Mouse (Mus musculus) hindbrain, embryonic 12.5 days (tissue): ENCODE data around the gene H2-M10.6. TPM values are rescaled to one million over a fixed set of nuclear protein-coding genes. Genes with fewer than 3 reads are reported as not detected.
A peak's percentile ranks its signal among the peaks of the same experiment; 100 is the strongest.
"Not testable (repeated sequence)": the region's sequence is repeated elsewhere in the genome, so short reads cannot be mapped to it uniquely, and the experiment has no call there.

Experiments used
- ATAC-seq: fragments of 200-750 bp; cut with Nextera tagmentation; 2 replicates; pipeline ENCODE4 v1.8.0; 2017; ENCODE audit warnings: moderate TSS enrichment; ENCODE audit not compliant: low FRiP score
- H3K27ac ChIP-seq: fragments of 300-500 bp; sonication (generic); 2 replicates; pipeline ENCODE4 v1.5.1; 2016; ENCODE audit warnings: mild to moderate bottlenecking
- H3K27me3 ChIP-seq: fragments of 300-500 bp; sonication (generic); 2 replicates; pipeline ENCODE4 v1.6.1; 2016; ENCODE audit warnings: mild to moderate bottlenecking
- H3K36me3 ChIP-seq: fragments of 300-500 bp; sonication (generic); 2 replicates; pipeline ENCODE4 v1.6.1; 2016; ENCODE audit warnings: mild to moderate bottlenecking
- H3K4me1 ChIP-seq: fragments of 300-500 bp; sonication (generic); 2 replicates; pipeline ENCODE4 v1.6.1; 2016
- H3K4me2 ChIP-seq: fragments of 300-500 bp; sonication (generic); replicated peaks from 2 replicates; pipeline ENCODE4 v1.6.1; 2016; ENCODE audit warnings: mild to moderate bottlenecking
- H3K4me3 ChIP-seq: fragments of 300-500 bp; sonication (generic); 2 replicates; pipeline ENCODE4 v1.5.1; 2016; ENCODE audit warnings: mild to moderate bottlenecking
- H3K9ac ChIP-seq: fragments of 300-500 bp; sonication (generic); 2 replicates; pipeline ENCODE4 v1.6.1; 2016; ENCODE audit warnings: mild to moderate bottlenecking, moderate library complexity
- H3K9me3 ChIP-seq: fragments of 300-500 bp; sonication (generic); replicated peaks from 2 replicates; pipeline ENCODE4 v1.6.1; 2016; ENCODE audit warnings: mild to moderate bottlenecking
- WGBS: fragments of 180-500 bp; shearing (Covaris S2); methylation state at CpG from one replicate; pipeline ENCODE4 v1.1.7; 2016; 5-methylcytosine and 5-hydroxymethylcytosine counted together
- polyA plus RNA-seq: library from polyadenylated mRNA; unstranded; fragments of >200 nt; fragmentation: Nextera tagmentation; extraction: Ambion mirVana; gene quantifications from 2 replicates; pipeline ENCODE4 v1.2.1, GENCODE M21; 2016

H2-M10.6 gene
- not detected in 2 replicates for polyA plus RNA-seq

GRCm38 (mm10) chr17:36811871-36812270 lies at the start of gene H2-M10.6:
Gene H2-M10.6, plus strand, starts transcription at chr17:36812171.
- H3K27me3 ChIP-seq: no peaks in the 10 kb centered on the region

GRCm38 (mm10) chr17:36763816-36764215 lies 48.2 kb upstream of the H2-M10.6 start:
- Histone ChIP-seq H3K36me3 (no peaks in the 10 kb centered on the region), H3K4me2 (no peak overlapping the region), H3K4me3 (no peak overlapping the region), H3K9ac (no peak overlapping the region), H3K27me3 (no peaks in the 10 kb centered on the region), H3K4me1 (no peaks in the 10 kb centered on the region), H3K27ac (no peak overlapping the region), H3K9me3 (no peaks in the 10 kb centered on the region)
- no peak for ATAC-seq
- 46% methylated on average over 2 of the region's 2 CpGs for WGBS

More at GRCm38 (mm10) chr17:36811871-36812270, at the start of gene H2-M10.6:
- no peak within 1 kb of the TSS for H3K4me3 ChIP-seq
- H3K4me2 ChIP-seq: no peak within 1 kb of the TSS
- no peaks in the 10 kb centered on the region for H3K36me3 ChIP-seq
- H3K9ac ChIP-seq: no peak within 1 kb of the TSS
- H3K4me1 ChIP-seq: no peaks in the 10 kb centered on the region
- ATAC-seq: no peak
- no peak within 1 kb of the TSS for H3K27ac ChIP-seq
- no peaks in the 10 kb centered on the region for H3K9me3 ChIP-seq

GRCm38 (mm10) chr17:36764244-36764643 lies 47.7 kb upstream of the H2-M10.6 start:
- not testable (repeated sequence) for ATAC-seq, H3K4me1 ChIP-seq
- WGBS: 28% methylated on average over 2 of the region's 2 CpGs

GRCm38 (mm10) chr17:36765403-36765802 lies 46.6 kb upstream of the H2-M10.6 start:
- ATAC-seq, H3K4me2 ChIP-seq, H3K4me1 ChIP-seq: not testable (repeated sequence)

More at GRCm38 (mm10) chr17:36764244-36764643, 47.7 kb upstream of the H2-M10.6 start:
- not testable (repeated sequence) for H3K9me3 ChIP-seq, H3K36me3 ChIP-seq, H3K9ac ChIP-seq, H3K27me3 ChIP-seq, H3K4me3 ChIP-seq, H3K4me2 ChIP-seq, H3K27ac ChIP-seq

GRCm38 (mm10) chr17:36772610-36773009 lies 39.4 kb upstream of the H2-M10.6 start, which contains the start of gene H2-M10.5:
Gene H2-M10.5, plus strand, starts transcription at chr17:36772910.
- not testable (repeated sequence) for H3K4me1 ChIP-seq, H3K27me3 ChIP-seq, H3K4me3 ChIP-seq, H3K36me3 ChIP-seq, H3K9ac ChIP-seq, H3K4me2 ChIP-seq, H3K27ac ChIP-seq, ATAC-seq, H3K9me3 ChIP-seq
- WGBS: 88% methylated on average over 2 of the region's 2 CpGs

More at GRCm38 (mm10) chr17:36765403-36765802, 46.6 kb upstream of the H2-M10.6 start:
- H3K36me3 ChIP-seq, H3K27me3 ChIP-seq, H3K9ac ChIP-seq, H3K9me3 ChIP-seq, H3K27ac ChIP-seq, H3K4me3 ChIP-seq: not testable (repeated sequence)
- 78% methylated on average over 2 of the region's 2 CpGs for WGBS

DNA sequence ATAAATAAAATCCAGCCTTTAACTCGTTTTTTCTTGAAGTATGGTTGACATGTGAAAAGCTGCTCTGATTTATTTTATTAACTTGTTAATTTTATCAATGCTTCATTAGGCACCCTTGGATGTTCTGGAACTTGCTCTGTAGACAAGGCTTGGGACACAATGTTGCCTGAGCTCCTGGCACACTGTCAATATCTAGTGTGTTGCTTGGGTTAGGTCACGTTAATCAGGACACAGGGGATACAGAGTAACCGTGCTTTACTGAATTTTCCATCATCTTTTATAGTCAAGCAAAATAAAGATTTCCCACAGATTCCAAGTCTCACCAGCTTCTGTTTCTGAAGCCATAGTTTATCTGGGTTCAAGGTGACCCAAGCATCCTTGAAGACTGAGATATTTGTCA lies 30.4 kb upstream of the H2-M10.6 start:
- no peaks in the 10 kb centered on the region for H3K9me3 ChIP-seq
- no peaks in the 10 kb centered on the region for H3K36me3 ChIP-seq
- H3K9ac ChIP-seq: no peak overlapping the region
- no peak overlapping the region for H3K4me2 ChIP-seq
- H3K27ac ChIP-seq: no peak overlapping the region
- 69% methylated on average over 3 of the region's 3 CpGs for WGBS
- H3K4me3 ChIP-seq: no peak overlapping the region
- H3K4me1 ChIP-seq: no peaks in the 10 kb centered on the region
- H3K27me3 ChIP-seq: no peaks in the 10 kb centered on the region
- ATAC-seq: no peak

- WGBS: 19% methylated on average over 1 of the region's 1 CpGs
- H3K4me1 ChIP-seq, ATAC-seq, H3K9me3 ChIP-seq, H3K27ac ChIP-seq, H3K4me3 ChIP-seq, H3K36me3 ChIP-seq, H3K27me3 ChIP-seq, H3K9ac ChIP-seq, H3K4me2 ChIP-seq: not testable (repeated sequence)
These were observed 25.5 kb upstream of the H2-M10.6 start for GRCm38 (mm10) chr17:36786483-36786886.

DNA sequence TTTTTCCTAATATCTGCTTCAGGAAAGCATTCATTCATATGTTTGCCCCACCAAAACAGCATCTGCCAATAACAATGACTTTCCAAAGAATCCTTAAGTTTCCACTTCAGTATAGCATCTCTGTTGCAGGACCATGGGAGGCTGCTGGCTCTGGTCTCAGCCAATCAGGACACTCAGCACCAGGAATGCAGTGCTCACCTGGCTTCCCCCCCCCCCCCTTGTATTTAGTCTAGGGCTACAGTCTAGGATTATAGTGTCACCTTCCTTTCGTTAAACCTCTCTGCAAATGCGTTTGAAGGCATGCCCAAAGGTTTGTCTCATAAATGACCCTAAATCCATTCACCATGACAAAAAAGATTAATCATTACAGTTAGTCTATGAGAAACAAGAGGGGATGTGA lies 23.6 kb upstream of the H2-M10.6 start:
- Histone ChIP-seq H3K4me1 (no peaks in the 10 kb centered on the region), H3K27ac (no peak overlapping the region), H3K27me3 (no peaks in the 10 kb centered on the region), H3K36me3 (no peaks in the 10 kb centered on the region), H3K9me3 (no peaks in the 10 kb centered on the region), H3K4me3 (no peak overlapping the region), H3K9ac (no peak overlapping the region), H3K4me2 (no peak overlapping the region)
- no peak for ATAC-seq
- WGBS: 78% methylated on average over 2 of the region's 2 CpGs

DNA sequence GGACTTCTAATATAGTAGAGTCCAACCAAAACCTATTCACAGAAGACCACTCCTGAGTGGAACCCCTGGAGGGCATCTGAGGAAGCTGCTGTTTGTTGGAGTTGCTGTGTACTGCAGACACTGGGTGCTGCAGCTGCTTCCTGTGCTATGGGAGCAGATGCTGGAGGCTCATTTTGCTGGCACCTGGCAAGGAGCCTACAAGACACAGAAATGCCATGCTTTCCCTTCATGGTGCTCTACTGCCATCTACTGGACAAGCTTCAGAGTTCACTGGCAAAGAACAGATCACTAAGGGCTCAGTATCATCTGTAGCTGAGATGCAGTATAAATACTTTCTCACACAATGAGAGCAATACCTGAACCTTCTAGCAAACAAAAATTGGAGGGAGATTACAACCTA lies 23.2 kb upstream of the H2-M10.6 start:
- peak; percentile 76 for ATAC-seq
- H3K4me3 ChIP-seq: not testable (repeated sequence)

DNA sequence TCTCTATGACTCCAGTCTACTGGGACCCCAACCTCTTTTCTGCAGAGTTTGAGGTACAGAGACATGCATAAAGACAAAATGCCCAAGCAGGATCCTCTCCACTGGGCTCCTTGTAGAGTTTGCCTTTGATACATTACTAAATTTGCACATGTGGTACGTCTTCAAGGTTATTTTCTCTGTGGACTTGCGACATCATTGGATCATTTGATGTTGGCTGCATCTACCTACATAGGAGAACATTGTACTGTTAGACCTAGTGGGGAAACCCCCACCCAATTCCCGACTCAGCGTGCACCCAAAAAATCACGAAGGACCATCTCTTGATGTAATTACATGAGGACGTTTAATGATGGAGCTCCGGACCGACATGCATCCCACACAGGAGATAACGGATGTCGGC lies 12.5 kb upstream of the H2-M10.6 start:
- no peaks in the 10 kb centered on the region for H3K36me3 ChIP-seq
- H3K9ac ChIP-seq: no peak overlapping the region
- no peaks in the 10 kb centered on the region for H3K9me3 ChIP-seq
- ATAC-seq: no peak
- H3K4me1 ChIP-seq: no peaks in the 10 kb centered on the region
- H3K27ac ChIP-seq: no peak overlapping the region
- no peaks in the 10 kb centered on the region for H3K27me3 ChIP-seq
- 87% methylated on average over 10 of the region's 10 CpGs for WGBS
- H3K4me3 ChIP-seq: no peak overlapping the region
- no peak overlapping the region for H3K4me2 ChIP-seq

More for the DNA sequence above, 23.2 kb upstream of the H2-M10.6 start:
- not testable (repeated sequence) for H3K27ac ChIP-seq, H3K27me3 ChIP-seq, H3K9ac ChIP-seq, H3K36me3 ChIP-seq, H3K9me3 ChIP-seq, H3K4me2 ChIP-seq, H3K4me1 ChIP-seq

- not testable (repeated sequence) for H3K4me3 ChIP-seq, H3K9me3 ChIP-seq, H3K36me3 ChIP-seq, H3K9ac ChIP-seq, ATAC-seq, H3K4me1 ChIP-seq, H3K4me2 ChIP-seq, H3K27ac ChIP-seq, H3K27me3 ChIP-seq
- 74% methylated on average over 4 of the region's 4 CpGs for WGBS
These were observed 12.0 kb upstream of the H2-M10.6 start for GRCm38 (mm10) chr17:36799921-36800462.

GRCm38 (mm10) chr17:36824005-36824404 lies 12.0 kb downstream of the H2-M10.6 start:
- H3K9ac ChIP-seq: no peak overlapping the region
- H3K4me3 ChIP-seq: no peak overlapping the region
- no peak overlapping the region for H3K4me2 ChIP-seq
- H3K4me1 ChIP-seq: no peaks in the 10 kb centered on the region
- H3K36me3 ChIP-seq: no peaks in the 10 kb centered on the region
- H3K27ac ChIP-seq: no peak overlapping the region
- H3K27me3 ChIP-seq: no peaks in the 10 kb centered on the region; the same call in 1 of the 2 replicates
- H3K9me3 ChIP-seq: no peaks in the 10 kb centered on the region
- ATAC-seq: no peak

GRCm38 (mm10) chr17:36825525-36825924 lies 13.6 kb downstream of the H2-M10.6 start:
- Histone ChIP-seq H3K4me1 (no peaks in the 10 kb centered on the region), H3K27me3 (no peaks in the 10 kb centered on the region; the same call in 1 of the 2 replicates), H3K9ac (no peak overlapping the region), H3K9me3 (no peaks in the 10 kb centered on the region), H3K4me2 (no peak overlapping the region), H3K36me3 (no peaks in the 10 kb centered on the region), H3K27ac (no peak overlapping the region), H3K4me3 (no peak overlapping the region)
- 19% methylated on average over 4 of the region's 4 CpGs for WGBS
- no peak; the same call in 1 of the 2 replicates for ATAC-seq
